Mouse (Mus musculus) adrenal gland, adult 8-10 months (tissue): ENCODE measurements around the gene Zfhx3. TPM values are rescaled to one million over a fixed set of nuclear protein-coding genes. Genes with fewer than 3 reads are reported as not detected.

Experiments used
- DNase-seq: peaks from one replicate; pipeline ENCODE4 v3.0.0; 2022
- total RNA-seq, 4 experiments: library from RNA; stranded (reverse); gene quantifications; 2 replicates each; pipeline ENCODE4 v1.2.4; 2022

Zfhx3 gene
- total RNA-seq, 4 experiments from 2014 or later = 40.3 to 85.2 (median 55.1) TPM

GRCm38 (mm10) chr8:108554578-108555245, 612.3 kb downstream of the Zfhx3 start:
- DNase-seq = no peak

GRCm38 (mm10) chr8:108563420-108563819, 621.0 kb downstream of the Zfhx3 start:
- DNase-seq = no peak

- no peak for DNase-seq
Observed at GRCm38 (mm10) chr8:108563934-108564564, 621.6 kb downstream of the Zfhx3 start.

DNA sequence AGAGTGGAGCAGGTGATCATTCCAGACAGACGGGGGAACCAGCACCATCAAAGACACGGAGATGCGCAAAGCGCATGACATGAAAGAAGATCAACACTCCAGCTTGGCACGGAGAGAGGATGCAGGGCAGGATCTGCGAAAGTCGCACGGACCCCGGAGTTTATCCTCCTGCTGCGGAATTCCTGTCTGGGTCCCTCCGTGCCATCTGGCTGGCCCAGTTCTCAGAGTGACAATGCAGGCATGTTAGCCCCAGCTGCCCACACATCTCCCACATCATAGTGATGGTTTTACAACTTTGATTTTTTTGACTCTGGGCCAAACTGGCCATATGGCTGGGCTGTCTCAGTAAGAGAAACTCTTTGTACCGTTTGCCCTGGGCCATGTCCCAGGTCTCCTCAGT, 623.6 kb downstream of the Zfhx3 start:
- no peak for DNase-seq

- DNase-seq = no peak
Observed at GRCm38 (mm10) chr8:108573295-108574017, 631.0 kb downstream of the Zfhx3 start.

GRCm38 (mm10) chr8:108574101-108574500, 631.7 kb downstream of the Zfhx3 start:
- peak; percentile 74 for DNase-seq

DNA sequence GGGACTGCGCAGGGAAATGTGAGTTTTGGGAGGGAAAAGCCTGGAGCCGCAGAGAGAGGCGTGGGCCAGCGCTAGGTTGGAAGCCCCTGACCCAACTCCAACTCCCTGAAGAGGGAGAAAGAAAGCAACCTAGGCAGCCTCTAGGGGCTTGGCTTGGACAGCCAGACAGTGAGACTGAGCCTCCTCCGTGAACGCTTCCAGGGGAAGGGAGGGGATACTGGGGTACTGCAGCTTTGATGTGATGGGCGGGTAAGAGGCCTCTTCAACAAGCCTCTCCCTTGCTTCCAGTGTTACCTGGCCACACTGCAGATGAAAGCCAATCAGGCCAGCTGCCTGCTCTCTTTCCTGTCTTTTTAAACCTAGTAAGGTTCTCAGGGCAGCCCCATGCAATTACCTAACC, 635.1 kb downstream of the Zfhx3 start:
- no peak for DNase-seq

- no peak for DNase-seq
Observed at GRCm38 (mm10) chr8:108578388-108578787, 635.9 kb downstream of the Zfhx3 start.

DNA sequence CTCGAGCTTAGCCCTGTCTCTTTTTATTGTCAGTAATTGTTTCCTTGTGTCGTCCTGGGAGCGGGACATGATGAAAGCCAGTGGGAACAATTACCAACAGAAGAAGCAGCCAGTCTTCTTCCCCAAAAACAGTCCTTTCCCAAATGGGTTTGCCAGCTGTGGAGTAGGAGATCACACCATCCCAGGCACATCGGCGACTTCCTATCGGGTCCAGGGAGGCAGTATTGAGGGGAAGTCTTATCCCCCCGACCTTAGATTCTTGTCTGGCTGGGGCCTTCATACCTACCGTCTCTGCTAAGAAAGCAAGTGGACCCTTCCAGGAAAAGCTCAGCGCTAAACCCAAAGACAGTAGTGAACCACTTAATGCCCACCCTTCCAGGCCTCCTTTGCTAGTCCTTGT, 637.4 kb downstream of the Zfhx3 start:
- DNase-seq = no peak

- DNase-seq = no peak
Observed at GRCm38 (mm10) chr8:108580364-108580763, 637.9 kb downstream of the Zfhx3 start.

DNA sequence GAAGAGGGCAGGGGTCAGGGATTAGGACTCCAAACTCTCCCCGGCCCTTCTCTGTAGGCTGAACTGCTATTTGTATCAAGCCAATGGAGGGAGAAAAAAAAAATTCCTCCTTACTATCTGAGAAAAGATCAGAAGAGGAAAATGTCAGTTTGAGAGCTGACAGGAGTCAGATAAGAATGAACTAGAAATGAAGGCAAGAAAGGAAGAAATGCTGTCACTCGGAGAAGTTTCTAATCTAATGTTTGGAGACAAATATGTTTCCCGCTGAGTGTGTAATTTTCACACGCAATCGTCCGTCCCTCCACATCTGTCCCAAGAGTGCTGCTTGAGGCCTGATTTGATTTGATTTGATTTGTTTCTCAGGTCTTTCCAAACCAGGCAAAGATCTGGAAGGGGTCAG, 639.1 kb downstream of the Zfhx3 start:
- DNase-seq = no peak

- no peak for DNase-seq
Observed at GRCm38 (mm10) chr8:108582251-108582650, 639.8 kb downstream of the Zfhx3 start.

DNA sequence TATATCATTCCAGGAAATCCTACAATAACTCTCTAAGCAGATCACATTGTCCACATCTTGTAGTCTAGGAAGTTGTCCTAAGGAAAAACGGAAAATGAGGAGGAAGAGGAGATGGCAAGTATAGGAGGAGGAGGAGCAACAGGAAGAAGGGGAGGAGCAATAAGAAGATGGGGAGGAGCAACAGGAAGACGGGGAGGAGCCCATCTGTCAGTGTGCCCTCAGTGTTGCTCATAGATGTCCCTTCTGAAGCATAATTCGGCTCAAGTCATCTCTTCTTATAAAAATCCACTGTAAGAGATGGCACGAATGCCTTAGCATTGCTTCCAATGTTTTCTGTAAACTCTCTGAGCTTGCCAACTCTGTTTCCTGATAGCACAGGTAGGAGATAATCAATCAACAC, 640.8 kb downstream of the Zfhx3 start:
- no peak for DNase-seq

DNA sequence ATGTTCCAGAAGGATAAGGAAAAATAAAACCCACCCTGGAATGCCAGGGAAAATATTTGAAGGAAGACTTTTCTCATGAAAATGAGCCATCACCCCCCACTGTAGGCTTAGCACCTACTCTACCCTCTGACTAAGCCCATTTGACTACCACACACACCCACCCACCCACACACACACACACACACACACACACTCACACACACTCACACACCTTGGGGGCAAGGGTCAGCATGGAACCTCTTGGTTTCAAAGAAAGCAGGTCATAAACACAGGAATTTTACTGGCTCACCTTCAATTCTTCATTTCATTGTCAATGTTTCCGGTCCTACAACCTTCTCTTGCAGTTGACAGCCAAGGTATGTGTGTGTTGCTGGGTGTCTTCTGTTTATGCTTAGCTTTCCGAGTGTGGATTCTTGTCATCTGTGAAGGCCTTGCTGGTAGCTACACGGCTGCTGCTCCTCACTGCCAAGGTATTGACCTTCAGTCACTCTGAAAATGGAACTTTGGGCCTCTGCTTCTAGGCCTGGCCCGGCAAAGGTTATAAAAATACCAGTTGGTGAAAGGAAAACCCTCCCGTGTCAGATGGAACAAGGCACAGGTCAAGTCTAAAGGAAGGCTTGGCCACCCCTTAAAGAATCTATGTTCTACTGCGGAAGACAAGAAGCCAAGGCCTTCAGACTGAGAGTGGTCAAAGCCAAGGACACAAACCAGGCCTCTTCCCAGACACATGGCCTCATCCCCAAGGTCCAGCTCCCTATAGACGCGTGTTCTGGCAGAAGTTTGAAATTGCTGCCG, 641.6 kb downstream of the Zfhx3 start:
- peak; percentile 74 for DNase-seq

GRCm38 (mm10) chr8:108584662-108584978, 642.2 kb downstream of the Zfhx3 start:
- DNase-seq = no peak

- DNase-seq = peak; percentile 49
Observed at GRCm38 (mm10) chr8:108591037-108591436, 648.6 kb downstream of the Zfhx3 start.

- DNase-seq = no peak
Observed at GRCm38 (mm10) chr8:108592028-108592724, 649.7 kb downstream of the Zfhx3 start.

DNA sequence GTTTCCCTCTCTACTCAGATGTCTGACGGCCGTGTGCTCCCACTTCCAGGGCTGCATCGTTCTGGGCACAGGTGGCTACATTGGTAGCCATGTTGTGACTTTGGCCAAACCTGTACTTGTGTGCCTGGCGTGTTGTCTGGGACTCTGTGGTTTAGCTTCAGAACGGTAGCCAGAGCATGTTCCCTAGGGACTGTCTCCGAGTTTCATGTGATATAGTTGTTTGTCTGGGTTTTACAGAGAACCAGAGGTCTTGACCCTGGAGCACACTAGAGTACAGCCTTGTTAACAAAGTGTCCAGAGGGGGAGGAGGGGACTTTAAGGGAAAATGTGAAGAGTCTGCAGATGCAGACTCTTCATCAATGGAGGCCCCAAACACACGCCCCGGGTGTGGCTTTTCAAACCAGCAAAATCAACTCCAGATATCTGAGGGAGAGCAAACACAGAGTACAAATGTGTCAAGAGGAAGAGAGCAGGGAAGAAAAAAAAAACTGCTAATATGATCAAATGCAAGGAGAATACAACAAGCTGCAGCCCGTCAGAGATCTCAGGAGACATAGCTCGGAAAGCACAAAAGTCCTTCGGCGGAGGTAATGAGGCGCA, 650.6 kb downstream of the Zfhx3 start:
- no peak for DNase-seq

- no peak for DNase-seq
Observed at GRCm38 (mm10) chr8:108593891-108594290, 651.4 kb downstream of the Zfhx3 start.

GRCm38 (mm10) chr8:108594361-108595060, 652.1 kb downstream of the Zfhx3 start:
- no peak for DNase-seq

GRCm38 (mm10) chr8:108595061-108595419, 652.6 kb downstream of the Zfhx3 start:
- no peak for DNase-seq
